Mouse (Mus musculus): ENCODE results near the gene Ap1b1.

Ap1b1 gene

DNA sequence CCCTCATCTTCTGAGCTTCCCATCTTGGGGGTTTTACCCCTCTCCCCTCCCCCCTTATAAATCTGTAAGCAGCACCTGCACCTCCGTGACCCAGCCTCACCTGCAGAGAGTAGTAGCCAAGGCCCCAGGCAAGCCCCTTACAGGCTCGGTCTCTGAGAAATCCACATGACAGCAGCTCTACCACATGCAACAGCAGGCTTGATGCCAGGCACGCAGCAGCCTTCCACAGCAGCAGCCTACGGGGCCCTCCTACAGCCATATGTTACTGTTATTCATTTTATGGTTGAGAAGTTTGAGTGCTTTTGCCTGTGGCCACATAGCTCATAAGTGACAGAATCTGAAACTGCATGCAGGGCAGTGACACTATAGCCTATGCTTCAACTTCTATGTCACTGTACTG, 48.8 kb downstream of the Ap1b1 start:
- no peak for DNase-seq (ENCODE audit: low read depth, low spot score)

DNA sequence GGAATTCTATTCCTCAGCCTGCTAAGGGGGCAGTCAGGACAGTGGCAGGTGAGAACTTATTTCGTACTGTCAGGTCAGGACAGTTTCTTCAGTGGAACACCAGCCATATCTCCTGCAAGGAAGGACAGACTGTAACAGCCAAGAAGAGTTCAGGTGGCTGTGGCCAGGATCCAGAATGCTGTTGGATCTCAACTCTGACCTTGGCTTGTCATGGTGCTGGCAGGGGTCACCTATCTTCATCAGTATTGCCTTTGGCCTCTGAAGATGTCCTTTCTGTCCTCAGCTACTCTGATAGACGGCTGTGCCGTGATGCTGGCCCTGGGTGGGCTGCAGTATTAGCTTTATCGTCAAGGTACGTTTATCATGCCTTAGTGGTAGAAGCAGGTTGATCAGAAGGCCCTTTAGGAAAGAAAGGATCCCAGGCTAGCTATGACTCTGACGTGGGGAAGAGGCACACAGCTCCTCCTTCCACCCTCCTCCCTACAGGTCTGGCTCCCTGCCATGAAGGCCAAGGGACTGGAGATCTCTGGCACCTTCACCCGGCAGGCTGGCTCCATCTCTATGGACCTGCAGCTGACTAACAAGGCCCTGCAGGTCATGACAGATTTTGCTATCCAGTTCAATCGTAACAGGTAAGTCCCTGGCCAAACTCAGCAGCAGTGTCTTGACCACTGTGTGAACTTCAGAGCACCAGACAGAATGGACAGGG, 50.7 kb downstream of the Ap1b1 start:
- DNase-seq (ENCODE audit: low read depth, low spot score), result no peak

DNA sequence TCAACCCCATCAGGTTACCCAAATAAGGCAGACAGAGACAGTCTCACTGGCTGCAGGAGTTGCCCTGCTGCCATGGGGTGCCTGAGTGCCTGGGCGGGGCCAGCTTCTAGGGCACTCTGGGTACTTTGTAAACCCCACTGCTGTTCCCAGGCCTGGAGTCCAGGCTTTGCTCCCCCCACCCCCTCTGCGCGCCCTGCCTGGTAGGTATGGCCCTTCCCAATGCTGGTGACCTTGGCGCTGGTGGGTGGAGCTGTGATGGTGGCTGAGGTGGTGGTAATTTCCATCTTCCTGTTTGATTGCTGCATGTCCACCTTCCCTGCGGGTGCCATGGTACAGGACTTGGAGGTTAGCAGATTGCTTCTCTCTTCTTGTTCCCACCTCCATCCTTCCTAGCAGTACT, 54.0 kb downstream of the Ap1b1 start:
- no peak for DNase-seq (ENCODE audit: low read depth, low spot score)

DNA sequence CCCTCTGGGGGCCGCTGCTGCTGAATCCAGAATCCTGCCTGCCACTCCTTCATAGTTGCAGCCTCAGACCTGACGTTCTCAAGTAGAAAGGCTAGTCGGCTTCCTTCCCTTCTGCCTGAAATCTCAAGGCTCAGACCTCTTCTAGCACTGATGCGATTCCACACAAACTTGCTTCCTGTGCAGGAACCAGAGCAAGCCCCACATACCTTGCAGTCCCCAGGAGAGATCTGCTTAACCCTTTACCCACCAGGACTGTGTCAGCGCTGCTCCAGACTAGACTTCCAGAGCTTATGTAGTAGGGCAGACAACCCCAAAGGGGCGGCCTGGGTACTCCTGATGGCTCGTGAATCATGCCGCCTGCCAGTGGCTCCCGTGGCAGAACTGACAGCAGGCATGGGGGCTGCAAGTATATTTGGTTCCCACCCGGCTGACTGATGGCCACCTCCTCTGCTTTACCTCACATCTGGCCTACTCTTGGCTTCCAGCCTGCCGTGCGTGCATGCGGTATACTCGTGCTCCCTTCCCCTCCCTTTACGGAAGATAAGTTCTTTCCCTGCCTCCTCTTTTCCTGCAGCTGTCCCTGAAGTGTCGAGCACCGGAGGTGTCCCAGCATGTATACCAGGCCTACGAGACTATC, 54.6 kb downstream of the Ap1b1 start:
- DNase-seq (ENCODE audit: low read depth, low spot score), result no peak

DNA sequence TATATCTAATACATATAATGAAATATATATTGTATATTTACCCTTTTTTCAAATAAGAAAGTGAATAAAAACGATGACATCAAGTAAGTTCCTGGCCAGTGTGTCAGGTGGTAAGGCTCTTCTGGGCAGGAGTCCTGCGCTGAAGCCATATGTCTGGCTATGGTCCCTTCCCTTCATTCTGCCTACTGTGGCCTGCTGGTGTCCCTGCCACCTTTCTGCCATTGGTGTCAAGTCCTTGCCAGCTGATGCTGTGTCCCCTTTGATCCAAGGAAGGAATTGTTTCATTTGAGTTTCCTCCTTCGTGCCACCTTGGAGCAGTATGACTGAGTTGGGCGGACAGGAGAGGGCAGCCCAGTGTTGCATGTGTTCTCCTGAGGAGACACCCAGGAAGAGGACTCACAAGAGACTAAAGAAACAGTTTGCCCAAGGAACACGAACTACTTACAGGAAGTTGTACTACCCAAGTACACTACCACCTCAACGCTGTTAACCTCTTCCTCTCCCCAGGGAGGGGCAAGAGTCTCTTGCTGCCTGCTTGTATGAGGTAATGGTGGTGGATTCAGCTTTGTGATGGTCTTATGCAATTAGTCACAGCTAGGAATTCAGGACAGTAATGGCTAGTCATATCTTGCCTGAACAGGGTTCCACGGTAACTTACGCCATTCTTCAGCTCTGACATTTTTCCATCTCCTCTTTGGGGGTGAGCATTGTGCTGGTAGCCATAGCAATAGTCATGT, 56.2 kb downstream of the Ap1b1 start:
- no peak for DNase-seq (ENCODE audit: low read depth, low spot score)

DNA sequence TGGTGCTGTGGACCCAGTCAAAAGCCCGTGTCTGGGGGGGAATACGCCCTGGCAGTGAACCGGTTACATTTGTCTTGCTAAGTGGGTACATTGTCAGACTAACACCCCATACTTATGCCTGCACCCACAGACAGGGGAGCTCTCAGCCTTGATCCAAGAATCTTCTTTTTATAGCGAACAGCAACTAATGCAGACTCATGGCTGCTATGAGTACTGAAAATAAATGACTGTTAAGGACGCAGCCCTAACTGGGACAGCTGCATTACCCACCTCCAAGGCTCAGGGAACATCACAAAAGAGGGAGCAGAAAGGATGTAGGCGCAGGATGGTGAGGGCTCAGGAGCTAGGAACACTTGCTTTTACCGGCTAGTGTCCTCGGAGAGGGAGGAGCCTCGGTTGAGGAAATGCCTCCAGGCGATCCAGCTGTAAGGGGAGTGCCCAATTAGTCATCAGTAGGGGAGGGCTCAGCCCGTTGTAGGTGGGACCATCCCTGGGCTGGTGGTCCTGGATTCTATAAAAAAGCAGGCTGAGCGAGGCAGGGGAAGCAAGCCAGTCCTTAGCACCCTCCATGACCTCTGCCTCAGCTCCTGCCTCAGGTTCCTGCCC, 59.8 kb downstream of the Ap1b1 start:
- no peak for DNase-seq (ENCODE audit: low read depth, low spot score)

DNA sequence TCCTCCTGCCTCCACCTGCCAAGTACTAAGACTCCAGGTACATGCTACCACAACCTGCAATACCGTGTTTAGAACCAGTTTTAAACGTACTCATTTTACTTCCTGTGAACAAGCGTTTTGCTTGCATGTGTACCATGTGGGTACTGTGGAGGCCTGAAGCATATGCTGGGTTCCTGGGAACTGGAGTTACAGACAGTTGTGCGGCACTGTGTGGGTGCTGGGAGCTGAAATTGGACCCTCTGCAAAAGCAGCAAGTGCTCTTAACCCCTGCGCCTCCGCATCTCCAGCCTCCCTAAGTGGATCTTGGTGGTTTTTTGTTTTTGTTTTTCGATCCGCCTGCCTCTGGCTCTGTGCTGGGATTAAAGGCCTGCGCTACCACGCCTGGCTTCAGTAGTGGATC, 65.0 kb downstream of the Ap1b1 start:
- DNase-seq (ENCODE audit: low read depth, low spot score), result no peak

DNA sequence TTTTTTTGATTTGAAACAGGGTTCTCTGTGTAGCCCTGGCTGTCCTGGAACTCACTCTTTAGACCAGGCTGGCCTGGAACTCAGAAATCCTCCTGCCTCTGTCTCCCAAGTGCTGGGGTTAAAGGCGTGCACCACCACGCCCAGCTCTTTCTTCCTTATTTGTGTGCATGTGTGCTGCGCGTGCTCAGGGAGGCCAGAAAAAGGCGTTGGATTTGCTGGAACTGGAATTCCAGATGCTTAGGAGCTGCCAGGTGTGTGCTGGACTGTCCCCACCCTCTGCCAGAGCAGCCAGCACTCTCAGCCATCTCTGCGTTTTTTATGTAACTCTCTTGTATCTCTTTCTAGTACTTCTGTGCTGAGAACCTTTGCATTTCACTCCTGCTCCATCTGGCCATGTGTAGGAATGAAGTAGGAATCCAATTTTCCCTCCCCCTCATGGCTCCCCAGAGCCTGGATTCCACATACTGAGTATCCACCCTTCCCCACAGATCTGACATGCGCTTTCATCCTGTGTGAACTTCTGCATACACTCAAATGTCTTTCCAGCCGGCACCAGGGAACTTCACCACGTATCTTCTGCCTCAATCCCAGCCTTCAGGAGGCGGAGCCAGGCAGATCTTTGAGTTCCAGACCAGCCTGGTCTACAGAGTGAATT, 65.7 kb downstream of the Ap1b1 start:
- no peak for DNase-seq (ENCODE audit: low read depth, low spot score)

DNA sequence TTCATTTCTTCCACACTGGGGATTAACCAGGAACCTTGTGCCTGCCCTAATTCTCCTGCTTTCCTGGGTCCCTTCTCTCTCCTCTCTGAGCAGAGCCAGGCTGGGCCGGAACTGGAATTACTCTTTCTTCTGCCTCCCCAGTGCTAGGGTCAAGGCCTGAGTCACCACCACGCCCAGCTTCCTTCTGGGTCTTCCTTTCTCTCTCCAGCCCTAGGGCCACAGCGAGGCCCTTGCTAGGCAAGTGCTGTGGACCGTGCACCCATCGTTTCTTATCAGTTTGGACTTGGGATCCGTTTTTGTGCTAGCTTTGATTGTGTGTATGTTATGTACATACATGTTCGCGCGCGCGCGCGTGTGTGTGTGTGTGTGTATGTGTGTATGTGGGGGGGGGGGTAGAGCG, 67.5 kb downstream of the Ap1b1 start:
- DNase-seq (ENCODE audit: low read depth, low spot score), result no peak

DNA sequence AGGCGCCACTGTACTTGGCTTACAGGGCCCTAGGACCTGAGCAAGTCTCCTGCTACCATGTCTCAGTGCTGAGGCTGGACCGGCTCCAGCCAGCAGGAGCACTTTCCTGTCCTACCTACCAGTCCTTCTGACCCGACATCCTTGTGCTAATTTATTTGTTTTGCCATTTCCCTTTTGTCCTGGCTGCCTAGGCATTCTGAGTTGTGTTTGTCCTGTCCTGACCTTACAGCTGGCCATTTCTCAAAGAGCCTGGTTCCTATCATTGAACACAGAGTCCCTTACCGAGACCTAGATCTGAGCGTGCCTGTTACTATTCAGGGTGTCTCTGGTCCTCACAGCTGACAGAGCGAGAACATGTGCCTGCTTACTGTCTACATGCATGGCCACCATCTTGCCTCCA, 68.2 kb downstream of the Ap1b1 start:
- DNase-seq (ENCODE audit: low read depth, low spot score), result no peak

DNA sequence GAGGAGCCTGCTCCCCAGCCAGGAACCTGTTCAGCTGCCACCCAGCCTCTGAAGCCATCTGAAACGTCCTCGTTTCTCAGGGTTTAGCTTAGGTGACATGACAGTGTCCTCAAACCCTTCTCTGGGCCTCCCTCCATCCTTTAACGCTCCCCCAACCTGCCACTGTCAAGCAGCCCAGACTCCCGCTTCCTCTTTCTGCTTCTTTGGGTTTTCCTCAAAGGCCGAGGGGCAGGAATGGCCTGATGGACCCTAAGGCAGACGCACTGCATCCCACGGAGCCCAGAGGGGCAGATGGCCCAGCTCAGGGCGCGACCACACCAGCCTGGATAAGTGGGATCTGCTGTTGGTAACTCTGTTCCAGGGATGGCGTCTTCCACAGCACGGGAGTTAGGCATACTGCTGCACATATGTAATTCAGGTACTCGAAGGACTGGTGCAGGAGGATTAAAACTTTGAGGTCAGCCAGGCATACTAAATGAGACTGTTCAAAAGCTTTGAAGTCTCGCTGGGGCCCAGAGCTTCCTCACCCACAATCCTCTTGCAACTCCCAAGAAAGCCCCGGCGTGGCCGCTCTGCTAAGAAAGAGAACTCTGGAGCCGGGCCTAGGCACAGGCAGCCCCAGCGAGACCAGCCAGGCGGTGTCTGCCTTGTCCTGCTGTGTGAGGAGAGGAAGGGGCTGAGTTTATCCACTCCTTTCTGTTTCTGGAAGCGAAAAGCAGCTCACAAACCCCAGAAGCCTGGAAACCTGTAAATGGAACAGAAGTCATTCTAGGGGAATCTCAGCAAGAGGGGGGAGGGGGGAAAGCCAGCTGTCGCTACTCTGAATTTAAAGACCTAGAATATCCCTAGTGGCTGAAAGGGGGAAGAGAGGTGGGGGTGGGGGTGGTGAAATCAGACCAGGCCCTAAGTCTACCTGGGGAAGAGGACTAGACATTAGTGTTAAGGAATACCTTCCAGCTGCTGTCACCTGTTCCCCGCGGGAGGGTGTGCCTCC, 69.6 kb downstream of the Ap1b1 start:
- no peak for DNase-seq (ENCODE audit: low read depth, low spot score)

DNA sequence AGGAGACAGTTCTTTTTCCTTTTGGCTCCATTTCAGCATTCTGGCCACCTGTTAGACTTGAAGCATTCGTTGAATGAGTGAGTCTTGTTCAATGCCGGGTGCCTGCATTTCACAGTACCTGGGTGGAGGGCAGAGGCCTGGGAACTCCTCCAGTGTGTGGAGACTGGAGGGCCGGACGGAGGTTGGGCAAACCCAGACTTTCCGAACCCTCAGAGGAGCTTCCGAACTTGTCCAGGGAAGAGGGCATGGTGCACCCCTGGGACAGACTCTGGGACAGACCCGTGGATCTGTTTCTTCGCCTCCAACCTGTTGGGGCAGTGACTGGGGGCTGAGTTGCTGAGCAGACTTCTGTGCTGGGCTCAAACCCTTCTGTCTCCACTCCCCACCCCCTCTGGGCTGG, 70.4 kb downstream of the Ap1b1 start:
- DNase-seq (ENCODE audit: low read depth, low spot score), result no peak

DNA sequence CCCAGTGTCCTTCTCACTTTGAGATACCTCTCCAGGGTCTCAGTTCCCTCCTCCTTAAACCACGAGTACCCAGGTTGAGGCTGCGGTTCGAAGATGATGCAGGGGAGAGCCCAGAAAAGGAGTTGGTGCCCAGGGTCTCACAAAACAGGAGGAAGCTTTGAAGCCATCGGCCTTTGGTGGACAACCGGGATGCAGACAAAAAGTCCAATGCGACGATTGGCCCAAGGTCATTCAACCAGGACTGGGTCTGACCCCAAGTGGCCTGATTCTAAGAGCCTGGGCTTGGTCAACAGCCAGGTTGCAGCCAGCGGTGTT, 70.9 kb downstream of the Ap1b1 start:
- no peak for DNase-seq (ENCODE audit: low read depth, low spot score)

DNA sequence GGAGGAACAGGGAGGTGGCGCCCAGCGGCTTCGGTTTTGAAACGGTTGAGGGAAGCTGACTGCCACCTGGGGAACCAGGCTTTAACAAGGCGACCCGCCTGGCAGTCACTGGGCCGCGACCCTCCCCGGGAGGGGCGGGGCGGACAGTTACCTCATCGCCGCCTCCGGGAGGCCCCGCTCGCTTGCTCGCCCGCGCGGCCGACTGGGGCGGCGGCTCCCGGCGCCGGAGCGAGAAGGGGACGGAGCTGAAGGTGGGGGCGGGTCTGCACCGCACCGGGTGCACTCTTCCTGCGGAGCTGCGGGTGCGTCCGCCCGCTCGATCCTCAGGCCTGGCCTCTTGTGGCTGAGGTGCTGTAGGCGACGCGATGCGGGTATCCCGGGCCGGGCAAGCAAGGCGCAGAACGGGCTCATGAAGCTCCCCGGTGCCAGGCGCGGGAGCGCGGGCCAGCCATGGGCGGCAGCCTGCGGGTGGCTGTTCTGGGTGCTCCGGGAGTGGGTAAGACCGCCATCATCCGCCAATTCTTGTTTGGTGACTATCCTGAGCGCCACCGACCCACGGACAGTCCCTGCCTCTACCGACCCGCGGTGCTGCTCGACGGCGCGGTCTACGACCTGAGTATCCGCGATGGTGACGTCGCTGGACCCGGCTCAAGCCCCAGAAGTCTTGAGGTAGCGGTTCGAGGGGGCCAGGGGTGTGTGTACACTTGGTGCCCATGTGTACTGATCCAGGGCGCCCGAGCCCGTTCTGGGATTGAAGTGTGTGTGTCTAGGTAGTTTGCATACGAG, 71.4 kb downstream of the Ap1b1 start, which contains the start of gene Rasl10a:
TSS of gene Rasl10a (plus strand) at position 273 of the 786 bp plus-strand sequence.
- no peak for DNase-seq (ENCODE audit: low read depth, low spot score)

DNA sequence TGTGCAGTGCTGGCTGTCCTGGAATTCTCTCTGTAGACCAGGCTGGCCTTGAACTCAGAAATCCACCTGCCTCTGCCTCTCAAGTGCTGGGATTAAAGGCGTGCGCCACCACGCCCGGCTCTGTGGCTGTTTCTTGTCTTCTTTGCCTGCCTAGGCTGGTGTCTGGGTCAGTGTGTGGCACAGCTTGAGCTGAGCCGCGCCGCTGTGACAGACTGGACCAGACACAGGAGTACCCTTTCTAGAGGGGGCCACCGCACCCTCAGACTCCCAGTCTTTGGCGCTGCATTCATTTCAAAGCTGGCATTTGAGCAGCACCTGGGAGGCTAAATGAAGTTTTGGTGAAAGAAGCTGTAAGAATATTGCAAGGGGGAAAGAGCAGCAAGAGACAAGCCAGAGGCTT, 72.2 kb downstream of the Ap1b1 start:
- DNase-seq (ENCODE audit: low read depth, low spot score), result no peak

DNA sequence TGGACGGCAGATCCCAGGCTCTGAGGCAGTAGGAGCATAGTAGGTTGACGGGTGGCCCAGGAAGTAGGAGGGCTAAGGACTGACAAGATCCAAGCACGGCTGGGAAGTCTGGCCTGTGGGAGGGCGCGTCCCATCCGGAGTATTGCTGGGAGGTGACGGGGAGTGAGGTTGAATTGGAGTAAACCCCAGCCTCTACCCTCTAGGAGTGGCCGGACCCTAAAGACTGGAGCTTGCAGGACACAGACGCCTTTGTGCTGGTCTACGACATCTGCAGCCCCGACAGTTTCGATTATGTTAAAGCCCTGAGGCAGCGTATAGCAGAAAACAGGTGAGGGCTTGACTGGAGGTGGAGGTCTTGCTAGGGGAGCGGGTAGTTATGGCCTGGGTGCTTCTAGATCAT, 72.6 kb downstream of the Ap1b1 start:
- DNase-seq (ENCODE audit: low read depth, low spot score), result no peak

DNA sequence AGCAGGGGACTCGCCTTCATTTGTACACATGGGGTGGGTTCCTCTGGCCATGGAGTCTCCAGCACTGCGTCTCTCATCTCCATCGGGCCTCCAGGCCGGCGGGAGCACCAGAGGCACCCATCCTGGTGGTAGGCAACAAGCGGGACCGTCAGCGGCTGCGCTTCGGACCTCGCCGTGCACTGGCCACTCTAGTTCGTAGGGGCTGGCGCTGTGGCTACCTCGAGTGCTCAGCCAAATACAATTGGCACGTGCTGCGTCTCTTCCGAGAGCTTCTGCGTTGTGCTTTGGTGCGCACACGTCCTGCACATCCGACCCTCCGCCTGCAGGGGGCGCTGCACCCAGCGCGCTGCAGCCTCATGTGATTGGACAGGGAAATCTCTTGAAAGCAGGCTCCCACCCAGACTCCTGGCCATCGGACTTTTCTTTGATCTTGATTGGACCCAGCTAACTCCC, 73.1 kb downstream of the Ap1b1 start:
- DNase-seq (ENCODE audit: low read depth, low spot score), result no peak

DNA sequence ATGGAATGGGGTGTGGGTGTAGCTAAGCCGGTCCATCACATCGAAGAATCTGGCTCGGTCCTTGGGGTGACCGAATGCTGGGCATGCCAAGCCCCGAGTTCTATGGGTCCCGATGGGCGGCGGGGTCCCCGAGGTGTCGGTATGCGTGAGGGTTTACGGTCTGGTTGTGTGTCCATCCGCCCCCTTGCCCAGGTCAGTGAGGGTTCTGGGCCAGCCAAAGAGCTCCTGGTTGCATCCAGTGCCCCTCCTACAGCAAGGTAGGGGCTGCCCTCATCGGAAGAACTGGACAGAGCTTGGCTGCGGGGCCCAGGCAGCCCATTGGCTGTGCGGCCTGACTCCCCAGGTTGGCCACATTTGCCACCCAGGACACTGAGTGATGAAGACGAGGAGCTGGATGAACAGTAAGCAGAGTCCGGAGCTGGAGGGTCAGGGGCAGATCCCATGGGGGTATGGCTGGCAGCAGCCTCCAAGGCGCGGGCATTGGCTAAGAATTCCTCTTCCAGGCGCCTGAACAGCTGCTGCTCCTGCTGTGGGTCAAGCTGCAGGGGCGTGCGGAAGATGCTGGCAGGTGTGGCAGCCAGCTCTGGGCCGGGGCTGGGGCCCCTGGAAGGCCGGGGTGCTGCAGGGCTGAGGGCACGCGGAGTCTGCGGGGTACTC, 74.3 kb downstream of the Ap1b1 start:
- DNase-seq (ENCODE audit: low read depth, low spot score), result no peak

DNA sequence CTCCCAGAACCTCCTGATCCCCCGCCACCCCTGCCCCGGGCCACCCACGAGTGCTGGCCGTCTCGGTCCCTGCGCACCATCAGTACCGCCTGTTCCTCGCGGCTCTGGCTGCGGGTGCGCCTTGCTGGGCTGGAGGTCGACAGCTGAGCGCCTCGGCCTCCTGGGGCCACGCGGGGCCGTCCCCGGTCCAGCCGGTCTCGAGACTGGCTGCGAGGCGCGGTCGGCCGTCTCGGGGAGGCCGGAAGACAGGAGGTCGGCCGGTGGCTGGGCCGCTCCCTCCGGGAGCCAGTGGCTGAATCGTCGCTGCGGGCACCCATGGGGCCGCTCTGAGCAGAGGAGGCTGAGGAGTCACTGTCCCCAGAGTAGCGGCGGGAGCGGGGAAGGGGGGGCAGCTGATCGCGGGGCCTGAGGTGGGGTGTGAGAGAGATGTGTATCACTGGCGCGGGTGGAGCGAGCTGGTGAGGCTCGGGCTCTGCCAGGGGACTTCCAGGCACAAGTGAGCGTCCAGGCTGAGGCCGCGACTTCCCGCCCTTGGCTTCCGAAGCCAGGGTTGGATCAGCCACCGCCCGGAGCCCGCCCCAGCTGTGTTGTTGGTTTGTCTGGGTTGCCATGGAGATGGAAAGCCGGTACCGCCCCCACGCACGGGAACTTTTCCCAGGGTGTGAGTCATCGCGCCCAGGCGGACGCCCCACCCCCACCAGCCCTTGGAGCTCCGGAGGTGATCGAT, 75.0 kb downstream of the Ap1b1 start:
- DNase-seq (ENCODE audit: low read depth, low spot score), result peak; percentile 51

All from c-Kit-negative CD71-positive TER-119-positive erythroid progenitor cells, embryonic 14.5 days (primary cell).